Mouse (Mus musculus) right cerebral cortex, postnatal 25 days (tissue): ENCODE data around the gene Kctd12.

Experiments used
- DNase-seq: peaks from one replicate; pipeline ENCODE4 v3.0.0; 2022

Gene Kctd12

DNA sequence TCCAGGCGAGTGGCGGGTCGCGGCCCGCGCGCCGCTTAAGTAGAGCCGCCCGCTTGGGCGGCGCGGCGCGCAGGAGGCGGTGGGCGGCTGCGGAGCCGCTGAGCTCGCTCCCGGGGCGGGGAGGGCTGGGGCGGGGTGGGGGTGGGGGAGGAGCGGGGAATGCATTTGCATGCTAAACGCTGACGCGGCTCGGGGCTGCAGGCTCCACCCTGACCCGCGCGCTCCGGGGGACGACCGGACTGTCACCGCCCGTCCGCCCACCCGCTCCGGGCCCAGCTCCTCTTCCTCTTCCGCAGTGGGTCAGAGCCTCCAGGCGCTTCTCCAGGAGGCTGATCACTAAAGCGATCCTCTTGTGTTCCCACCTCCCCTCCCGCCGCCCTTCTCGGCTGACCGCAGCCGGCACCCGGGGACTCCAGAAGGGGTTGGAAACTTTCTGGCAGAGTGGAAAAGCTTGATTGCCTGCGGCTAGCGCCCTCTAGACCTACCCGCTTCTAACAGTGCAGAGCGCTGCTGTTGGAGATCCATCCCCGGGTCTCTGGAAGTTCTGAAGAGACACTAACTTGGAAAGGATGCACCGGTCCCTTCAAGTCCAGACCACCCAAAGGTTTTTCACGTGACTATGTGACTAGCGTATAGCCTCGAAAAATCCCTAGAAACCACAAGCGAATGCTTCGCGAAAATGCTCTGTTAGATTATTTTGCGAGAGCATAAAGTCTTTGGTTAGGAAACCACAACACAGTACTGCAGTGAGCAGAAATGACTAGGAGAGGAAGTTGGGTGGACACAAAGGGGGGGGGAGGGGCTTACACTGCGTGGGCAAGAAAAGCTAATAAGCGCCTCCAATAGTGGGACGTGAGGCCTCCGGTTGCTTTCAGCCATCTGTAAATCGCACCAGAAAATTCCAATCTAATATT lies at the start of gene Kctd12:
TSS of gene Kctd12 (minus strand) at position 11 of the 914 bp plus-strand sequence.
- peak; percentile 78 for DNase-seq

DNA sequence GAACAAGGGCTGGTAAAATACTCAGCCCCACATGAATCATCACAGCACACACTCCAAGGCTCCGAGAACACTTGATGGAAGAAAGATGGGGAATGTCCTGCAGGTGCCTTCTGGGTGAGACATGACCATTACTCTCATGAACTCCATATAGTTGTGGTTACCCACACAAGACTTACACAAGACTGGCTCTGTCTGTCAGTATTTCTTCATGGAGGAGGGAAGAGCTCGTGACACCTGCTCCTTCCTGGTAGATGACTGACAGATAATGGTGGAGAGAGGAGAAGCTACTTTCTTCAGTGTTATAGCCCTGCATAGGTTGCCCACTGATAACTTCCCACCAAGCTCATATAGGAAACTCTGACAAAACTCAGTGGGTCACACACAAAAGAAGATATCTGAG lies 46.8 kb upstream of the Kctd12 start:
- no peak for DNase-seq

DNA sequence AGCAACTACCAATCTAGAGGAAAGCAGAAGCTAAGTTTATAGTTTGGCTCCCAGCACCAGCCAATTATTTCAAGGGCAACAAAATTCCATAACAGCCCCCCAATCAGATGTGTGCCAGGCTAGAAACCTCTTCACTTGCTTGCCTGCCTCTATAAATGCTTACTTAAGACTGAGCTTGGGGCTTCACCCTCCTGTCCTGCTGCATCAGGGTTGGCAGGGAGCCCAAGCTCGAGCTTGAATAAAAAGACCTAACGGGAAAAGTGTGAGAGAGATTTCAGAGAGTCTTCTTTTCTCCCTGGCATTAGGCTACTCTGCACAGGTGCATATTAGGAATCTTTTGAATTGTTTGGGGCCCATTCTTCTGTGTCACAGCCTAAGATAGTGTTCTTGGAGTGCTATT lies 37.6 kb upstream of the Kctd12 start:
- DNase-seq = no peak

DNA sequence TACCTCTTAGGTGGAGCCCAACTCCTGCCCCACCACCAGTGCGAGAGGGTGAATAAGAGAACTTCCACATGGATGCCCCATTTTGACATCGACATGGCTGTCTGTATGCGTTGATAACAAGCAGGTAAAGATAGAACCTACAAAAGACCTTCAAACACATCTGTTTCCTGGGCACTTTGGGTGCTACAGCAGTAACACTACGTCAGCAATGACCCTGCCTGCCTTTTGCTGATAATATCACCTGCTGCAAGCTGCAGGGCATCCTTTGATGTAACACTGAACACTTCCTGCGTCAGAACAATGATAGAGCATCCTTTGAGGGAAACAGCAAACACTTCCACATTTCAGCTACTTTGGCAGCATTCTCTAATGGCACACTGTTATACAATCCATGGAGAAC lies 34.6 kb upstream of the Kctd12 start:
- DNase-seq = no peak

DNA sequence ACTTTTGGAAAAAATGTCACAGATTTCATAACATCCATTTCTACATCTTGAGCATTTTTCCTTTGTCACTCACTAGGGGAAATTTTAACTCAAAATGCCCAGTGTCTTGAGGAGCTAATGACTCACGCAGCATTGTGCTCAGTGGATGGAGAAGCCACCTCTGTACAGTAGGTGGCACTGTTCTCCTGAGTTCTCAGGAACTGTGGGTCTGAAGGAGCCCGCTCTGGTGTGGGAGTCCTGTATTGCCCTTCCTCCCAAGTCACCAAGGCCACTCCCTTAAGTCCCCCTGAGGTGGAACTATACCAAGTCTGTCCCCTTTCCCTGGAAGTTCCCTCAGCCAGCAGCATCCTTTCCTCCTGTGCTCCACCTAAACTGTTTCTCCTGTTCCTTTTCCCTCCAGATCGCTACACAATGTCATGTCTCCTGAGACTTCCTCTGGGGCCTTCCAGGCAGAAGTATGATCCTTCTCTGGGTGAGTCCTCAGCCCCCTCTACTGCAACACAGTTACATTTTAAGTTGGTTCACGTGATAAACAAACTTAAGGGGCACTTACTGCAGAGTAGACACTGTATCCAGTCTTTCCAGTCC lies 30.2 kb upstream of the Kctd12 start:
- peak; percentile 53 for DNase-seq

DNA sequence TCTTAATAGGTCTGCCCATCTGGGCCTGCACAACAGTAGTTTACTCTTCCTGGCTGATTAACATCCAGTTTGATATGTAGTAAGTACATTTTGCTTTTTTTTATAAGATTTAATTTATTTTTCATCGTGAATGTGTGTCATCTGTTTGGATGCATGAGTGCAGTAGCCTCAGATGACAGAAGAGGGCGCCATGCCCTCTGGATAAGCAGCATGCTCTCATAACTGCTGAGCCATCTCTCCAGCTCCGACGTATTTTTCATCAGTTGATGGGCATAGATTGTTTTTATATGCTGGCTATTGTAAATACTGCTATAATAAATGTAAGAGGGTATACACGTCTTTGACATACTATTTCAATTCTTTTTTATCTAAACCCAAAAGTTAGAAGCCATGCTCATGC lies 29.3 kb upstream of the Kctd12 start:
- DNase-seq = no peak

DNA sequence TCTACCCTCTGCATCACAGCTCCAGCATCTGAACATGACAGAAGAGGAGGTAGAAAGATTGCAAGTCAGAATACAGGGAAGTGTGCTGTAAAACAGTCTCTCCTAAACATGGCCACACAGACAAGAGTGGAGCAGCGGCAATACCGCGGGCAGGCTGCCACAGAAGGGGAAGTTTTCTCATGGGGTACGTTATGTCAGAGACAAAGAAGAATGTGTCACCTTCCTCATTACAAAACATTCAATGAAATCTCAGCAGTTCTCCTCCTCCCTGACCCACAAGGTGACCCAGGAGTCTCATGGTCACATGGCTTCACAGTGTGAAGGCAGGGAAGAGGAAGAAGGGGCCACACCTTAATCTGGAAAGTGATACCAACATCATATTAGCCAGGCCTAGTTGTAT lies 25.3 kb upstream of the Kctd12 start:
- no peak for DNase-seq

DNA sequence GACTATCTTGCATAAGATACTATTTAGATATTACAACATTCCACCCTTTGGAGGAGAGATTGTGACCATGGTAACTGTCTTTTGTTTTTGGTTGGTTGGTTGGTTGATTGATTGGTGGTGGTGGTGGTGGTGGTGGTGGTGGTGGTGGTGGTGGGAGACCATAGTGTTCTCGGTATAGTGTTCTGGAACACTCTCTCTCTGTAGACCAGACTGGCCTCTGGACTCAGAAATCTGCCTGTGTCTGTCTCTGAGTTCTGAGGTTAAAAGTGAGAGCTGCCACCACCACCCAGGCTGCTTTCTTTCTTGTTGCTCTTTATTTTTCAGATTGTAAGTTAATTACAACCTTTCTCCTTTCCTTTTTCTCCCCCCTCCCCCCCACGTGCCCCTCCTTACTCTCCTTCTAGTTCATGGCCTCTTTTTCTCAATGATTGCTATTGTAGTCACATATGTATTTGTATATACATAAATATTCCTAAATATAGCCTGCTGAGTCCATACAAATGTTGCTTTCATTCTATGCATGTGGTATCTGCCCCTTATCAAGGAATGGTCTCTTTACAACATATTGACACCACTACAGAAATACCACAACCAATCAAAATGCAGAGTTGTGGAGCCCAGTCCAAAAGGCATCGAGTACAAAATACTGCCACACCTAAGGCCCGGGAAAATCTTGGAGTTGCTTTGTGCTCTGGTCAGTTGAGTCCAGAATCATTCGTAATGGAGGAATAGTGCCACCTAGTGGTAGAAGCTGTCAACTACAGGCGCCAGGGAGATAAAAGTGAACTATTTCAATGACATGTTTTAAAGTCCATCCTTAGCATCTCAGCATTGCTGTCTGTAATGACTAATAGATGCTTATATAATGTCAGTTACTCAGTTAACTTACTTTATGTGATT lies 12.5 kb upstream of the Kctd12 start:
- DNase-seq = peak; percentile 68

DNA sequence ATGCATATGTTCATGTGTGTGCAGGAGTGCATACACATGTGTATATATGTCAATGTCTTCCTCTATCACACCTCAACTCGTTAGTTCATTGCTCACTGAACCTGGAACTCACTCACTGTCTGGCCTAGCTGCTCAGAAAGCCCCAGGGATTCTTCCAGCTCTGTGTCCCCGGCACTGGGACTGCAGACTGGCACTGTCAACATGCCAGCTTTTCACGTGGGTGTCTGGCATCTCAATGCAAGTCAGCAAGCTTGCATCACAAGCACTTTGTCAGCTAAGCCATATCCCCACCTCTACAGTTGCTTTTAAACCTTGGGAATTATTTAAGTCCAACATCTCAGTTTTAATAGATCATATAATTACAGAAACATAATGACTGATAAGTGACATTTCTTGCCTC lies 8.3 kb upstream of the Kctd12 start:
- DNase-seq = no peak

DNA sequence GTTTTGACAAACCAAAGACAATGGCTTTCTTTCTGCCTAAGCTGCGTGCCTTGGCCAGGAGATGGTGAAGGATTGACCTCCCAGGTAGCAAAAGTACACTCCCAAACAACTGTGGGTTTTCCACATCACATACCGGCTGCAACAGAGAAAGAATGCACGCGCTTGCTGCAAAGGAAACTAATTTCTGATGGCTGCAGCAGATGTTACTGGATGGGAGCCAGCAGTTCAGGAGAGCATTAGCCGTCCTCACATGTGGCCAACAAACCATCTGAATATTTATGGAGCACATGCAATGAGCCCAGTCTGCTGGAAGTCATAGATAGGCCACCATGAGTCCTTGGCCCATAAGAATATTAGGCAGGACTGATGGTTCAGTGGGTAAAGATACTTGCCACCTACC lies 7.4 kb upstream of the Kctd12 start:
- DNase-seq = no peak

DNA sequence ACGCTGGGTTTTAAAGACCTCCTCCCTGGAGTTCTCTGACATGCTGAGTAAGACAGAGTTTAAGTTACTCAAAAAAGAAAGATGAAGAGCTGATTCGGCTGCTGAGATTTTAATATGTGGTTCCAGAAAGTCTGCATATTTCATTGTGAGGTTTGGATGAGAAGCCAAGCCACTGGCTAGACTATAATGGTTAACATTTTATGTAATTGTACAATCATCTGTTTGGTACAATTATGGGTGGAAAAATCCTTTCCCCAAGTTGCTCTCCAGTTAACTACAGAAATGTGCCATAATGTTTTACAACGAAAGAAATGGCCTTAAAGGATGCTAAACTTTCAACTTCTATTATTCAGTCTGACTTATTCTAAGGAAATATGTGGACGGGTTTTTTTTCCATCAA lies 6.8 kb upstream of the Kctd12 start:
- no peak for DNase-seq

DNA sequence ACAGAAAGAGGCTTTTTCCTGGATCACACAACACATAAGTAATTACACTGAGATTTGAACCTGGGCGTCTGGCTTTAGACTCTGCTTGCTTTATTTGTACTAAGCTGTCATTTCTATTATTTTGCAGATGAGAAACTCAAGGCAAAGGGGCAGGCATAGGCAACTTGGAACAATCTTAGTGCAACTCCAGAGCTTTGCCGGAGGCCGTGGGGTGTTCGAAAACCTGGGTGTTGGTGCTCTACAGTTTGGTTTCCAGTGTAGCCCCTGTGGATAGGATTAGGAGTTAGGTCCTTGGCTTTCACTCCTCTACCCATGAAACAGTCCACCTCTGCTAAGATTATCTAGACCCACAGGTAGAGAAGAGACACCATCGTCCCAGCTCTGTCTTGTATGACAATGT lies 5.2 kb upstream of the Kctd12 start:
- no peak for DNase-seq

DNA sequence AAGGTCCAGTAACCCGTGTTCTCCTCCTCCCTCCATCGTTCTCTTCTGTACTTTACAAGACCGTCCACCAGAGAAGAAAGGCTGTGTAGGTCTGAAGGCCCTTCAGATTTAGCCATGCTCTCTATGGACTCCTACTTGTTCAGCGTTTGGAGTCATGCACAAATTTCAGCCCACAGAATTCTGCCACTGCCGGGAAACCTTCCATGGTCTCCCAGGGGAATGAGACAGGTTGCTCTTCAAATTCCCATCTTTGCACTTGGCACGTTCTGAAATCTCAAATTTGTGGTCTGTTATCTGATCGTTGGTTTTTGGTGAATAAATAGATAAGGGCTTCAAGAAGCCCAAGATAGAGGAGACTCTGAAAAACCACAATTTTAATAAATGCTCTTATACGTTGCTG lies 1.2 kb upstream of the Kctd12 start:
- no peak for DNase-seq

DNA sequence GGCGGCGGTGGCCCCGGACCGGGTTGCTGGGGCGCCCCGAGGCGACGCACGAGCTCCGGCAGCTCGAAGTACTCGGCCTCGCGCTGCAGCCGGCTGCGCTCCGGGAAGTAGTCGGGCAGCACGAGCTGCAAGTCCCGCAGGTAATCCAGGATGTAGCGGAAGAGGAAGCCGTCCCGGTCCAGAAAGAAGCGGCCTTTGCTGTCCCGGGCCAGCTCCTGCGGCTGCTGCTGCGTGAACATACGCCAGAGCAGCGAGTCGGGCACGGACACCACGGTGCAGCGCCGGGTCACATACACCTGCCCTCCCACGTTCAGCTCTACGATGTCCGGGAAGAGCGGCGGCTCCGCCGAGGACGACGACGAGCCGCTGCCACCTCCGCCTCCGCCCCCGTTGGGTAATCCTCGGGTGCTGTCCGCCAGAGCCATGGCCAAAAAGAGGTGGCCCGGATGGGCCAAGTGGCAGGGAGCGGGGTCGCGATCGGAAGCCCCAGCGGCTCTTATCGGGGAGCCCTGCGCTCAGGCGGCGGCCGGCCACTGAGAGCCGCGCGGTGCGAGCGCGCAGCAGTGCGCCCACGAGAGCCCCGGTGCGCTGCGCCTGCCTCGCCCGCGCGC lies 316 bp downstream of the Kctd12 start:
- DNase-seq = peak; percentile 67

DNA sequence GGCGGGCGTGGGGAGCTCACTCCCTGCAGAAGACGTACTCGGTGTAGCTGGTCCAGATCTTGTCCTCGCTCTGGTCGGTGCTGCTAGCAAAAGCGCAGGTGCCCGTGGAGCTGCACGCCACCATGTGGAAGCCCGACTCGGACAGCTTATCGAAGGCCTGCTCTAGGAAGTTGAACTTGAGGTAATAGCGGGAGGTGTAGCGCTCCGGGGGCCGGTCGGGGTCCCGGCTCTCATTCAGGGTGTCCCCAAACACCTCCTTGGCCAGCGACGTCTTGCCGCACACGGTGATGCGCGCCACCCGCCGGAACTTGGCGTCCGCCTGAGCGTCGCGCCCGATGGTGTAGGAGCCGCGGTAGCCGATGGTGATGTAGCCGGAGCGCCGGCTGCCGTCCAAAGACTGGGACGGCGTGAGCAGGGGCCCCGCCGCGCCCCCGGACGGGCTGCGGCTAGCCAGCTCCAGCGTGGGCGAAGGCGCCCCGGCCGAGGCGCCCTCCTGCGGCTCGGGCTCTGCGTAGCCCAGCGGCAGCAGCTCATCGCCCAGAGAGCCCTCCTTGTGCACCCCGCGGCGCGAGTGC lies 909 bp downstream of the Kctd12 start:
- peak; percentile 78 for DNase-seq

DNA sequence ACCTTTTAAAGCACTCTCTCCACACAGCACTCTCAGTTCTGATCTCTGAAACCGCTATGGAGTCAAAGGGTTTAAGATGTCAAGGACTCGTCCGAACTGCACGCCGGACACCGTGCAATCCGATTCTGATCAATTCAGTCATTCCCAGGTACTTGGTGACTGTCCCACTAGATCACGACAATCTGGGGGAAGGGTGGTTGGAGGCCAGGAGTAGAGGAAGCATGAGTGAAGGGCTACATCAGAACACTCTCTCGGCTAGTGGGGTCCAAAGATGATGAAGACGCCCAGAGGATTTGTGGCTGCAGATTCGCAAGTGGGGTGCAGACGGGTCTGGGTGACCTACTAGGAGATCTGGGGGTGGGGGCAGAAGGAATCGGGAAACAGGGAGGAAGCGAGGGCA lies 1.5 kb downstream of the Kctd12 start:
- DNase-seq = peak; percentile 19

DNA sequence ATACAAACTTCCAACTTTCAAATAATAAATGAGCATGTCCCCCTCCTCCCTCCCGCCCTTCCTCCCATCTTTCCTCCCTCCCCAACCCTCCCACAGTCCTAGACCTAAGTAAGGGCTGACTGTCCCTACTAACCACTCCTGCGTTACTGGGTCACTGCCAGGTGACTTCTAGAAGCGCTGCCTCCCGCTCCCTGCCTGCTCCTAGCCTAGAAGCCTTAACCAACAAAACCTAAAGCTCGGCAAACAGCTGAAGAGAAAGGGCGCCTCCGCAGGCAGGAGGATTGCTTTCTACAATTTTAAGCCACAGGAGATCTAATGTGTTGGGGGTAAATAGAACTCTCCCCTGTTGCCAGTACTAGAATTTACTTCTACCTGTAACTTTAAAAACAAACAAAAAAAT lies 2.0 kb downstream of the Kctd12 start:
- peak; percentile 25 for DNase-seq

DNA sequence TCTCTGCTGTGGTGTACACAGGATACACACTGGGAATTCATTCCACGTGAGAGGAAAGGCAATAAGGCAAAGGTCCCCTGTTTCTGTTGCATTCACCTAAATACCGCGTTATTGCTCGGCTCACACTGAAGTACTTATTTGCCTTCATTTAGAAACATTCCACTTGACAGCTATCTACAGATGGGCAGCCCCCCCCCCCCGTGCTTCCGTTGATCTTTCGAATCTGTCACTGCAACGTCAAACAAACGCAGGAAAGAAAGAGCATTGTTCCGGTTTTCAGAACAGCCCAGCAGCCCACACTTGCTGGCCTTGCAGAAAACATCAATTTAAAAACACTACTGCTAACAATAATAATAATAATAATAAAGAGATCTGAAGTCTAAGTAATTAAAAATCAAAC lies 2.6 kb downstream of the Kctd12 start:
- DNase-seq = no peak

DNA sequence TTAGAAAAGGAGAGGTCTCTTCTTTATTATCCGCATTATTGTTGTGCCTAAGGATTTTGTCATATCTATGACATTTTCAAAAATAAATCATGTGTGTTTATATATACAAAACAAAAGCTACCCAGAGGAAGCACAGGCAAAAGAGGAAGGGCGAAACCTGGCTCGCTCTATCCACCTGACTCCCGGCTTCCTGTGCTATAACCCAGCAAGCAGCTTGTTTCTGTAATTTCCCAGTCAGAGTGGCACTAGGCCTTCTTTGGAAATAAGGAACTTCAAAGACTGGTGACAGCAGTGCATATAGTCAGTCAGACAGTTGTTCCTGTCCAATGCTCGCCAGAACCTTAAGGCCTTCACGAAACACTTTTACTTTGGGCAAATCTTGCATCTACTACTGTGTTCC lies 6.6 kb downstream of the Kctd12 start:
- no peak for DNase-seq

DNA sequence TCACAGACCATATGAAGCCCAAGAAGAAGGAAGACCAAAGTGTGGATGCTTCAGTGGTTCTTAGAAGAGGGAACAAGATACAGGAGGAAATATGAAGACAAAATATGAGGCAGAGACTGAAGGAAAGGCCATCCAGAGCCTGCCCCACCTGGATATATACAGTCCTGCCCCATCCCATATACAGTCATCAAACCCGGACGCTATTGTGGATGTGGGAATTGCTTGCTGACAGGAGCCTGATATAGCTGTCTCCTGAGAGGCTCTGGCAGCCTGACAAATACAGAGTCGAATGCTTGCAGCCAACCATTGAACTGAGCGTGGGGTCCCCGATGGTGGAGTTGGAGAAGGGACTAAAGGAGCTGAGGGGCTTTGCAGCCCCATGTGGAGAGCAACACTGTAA lies 13.6 kb downstream of the Kctd12 start:
- no peak for DNase-seq

DNA sequence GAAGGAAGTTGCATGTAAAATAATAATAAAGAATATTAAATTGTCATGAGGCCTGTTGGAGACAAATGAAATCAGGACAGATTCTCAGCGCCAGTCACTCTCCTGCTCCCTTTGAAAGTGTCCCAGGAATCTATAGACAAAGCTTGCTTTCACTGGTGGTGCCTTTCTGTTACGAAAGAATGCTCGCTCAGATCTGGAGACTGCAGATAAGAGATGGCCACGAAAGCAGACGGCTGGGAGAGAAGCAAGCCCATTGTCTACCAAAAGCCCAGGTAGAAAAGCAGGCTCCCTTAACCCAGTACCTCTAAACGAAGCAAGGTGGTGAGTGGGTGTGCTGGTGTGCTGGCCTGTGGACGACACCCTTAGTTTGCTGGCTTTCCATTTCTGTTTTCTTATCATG lies 16.2 kb downstream of the Kctd12 start:
- no peak for DNase-seq

DNA sequence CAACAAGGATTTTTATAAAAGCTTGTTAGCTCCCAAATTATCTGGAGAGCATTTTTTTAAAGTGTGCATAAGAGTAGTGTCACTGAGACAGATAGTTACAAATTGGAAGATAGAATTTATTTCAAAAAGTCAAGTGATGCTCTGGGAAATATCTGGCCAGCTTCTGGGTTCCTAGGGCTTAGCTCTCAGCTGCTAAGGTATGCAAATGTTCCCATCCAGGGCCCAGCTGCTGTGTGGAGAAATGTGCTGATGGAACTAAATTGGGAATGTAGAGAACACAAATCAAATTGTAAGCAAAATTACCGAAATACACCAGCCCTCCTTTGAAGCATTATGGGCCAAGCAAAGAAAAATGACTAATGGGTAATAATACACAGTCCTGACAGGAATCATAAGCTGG lies 16.6 kb downstream of the Kctd12 start:
- DNase-seq = no peak

DNA sequence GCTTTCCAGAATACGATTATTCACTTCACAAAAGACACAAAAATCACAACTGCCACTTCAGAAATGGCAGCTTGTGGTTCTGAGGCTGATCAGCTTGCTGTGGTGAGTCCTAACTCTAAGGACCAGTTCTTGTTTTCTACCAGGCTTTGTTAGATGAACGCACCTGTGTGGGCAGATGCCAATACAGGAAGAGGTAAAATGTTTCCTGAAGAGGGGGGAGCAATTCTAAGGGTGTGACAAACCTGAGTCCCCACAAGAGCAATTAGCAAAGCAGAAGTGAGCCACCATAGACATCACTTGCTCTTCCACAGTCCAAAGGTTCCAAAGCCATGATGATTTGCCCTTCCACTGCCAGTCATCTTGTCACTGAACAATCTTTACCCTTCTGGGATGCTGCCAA lies 20.4 kb downstream of the Kctd12 start:
- DNase-seq = no peak
